Mouse (Mus musculus): ENCODE data around the gene Ints11.

Ints11 gene

DNA sequence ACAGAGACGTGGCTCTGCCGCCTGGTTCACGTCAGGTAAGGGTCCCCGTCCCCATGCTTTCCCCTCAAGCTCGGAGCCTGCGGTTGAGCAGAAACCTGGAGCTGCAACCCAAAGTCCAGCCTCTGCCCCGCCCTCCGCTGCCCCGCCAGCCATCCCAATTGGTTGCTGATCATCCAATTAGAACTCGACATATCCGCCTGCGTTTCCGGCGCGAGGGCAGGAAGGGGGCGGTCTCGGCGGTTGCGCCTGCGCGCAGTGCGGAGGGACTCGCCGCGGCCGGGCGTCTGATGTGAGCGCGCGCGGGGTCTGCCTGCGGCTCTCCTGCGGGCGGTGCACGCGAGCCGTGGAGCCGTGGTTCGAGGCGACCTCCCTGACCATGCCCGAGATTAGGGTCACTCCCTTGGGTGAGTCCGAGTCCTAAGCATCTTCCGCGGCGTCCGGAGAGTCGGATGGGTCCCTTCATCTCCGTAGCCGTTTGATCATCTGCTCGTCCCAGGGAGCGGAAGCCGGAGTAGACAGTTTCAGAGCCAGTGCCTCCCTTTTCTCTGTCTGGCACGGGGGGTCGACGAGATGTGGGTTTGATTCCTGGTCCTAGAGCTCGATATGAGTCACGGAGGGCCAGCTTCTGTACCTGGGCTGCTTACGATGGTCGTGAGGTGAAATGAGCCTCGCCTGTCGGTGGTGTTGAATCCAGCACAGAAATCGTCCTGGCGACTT lies at the start of gene Ints11, which contains the start of gene Cptp:
Gene Ints11 (plus strand): TSS at position 230 of the 717 bp plus-strand sequence.
Gene Cptp (minus strand): TSS at position 124 of the 717 bp plus-strand sequence.
- DNase-seq: peak; percentile 96

DNA sequence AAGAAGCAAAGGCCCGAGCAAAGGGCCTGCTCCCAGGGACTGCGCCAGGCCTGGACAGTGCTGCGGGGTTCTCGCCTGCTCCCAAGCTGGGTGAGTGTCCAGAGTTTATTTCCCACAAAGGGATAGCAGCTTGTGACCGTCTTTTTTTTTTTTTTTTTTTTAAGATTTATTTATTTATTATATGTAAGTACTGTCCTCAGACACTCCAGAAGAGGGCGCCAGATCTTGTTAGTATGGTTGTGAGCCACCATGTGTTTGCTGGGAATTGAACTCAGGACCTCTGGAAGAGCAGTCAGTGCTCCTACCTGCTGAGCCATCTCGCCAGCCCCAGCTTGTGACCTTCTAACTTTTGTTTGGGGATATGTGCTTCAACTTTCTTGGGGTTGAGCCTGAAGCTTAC lies 48.3 kb upstream of the Ints11 start:
- DNase-seq: no peak

DNA sequence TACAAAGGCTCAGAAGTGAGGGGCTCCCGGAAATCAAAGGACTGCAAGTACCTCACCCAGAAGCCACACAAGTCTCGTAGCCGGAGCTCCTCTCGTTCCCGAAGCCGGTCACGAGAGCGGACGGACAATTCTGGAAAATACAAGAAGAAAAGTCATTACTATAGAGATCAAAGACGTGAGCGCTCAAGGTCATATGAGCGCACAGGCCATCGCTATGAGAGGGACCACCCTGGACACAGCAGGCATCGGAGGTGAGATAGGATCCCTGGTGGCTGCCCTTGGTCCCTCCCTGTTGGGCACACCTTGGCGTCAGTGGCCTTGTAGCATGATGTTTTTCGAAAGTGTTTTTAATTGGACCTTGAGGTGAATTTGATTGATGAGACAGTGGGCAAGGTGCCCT lies 45.9 kb upstream of the Ints11 start:
- DNase-seq: no peak

DNA sequence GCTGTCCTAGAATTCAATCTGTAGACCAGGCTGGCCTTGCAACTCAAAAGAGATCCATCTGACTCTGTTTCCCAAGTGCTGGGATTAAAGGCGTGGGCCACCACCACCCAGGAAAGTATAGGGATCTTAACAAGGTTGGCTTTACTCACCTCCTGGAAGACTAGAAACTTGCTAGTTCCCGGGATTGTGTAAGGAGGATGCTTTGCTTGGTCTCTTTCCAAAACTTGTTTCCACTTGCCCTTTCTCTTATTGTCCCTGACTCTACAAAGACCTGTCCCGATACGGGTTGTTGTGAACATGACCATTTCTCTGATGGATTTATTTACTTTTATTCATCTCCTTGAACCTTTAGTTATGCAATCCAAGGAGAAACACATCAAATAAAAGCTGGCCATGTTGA lies 39.5 kb upstream of the Ints11 start:
- no peak for DNase-seq

DNA sequence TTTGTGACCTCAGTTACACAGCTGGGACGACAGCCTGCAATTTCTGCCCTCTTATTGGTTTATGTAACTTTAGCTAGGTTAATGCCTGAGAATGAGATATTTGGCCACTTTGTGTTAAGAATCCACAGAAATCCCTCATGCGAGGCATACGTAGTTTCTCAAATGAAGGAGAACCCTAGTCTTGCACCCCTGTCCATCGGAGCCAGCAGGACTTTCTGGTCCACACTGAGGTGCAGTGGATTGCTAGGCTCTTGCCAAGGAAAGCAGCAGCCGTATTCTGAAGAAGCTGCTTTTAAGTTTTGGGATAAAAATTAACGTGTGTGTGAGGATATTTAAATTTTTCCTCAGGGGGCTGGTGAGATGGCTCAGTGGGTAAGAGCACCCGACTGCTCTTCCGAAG lies 38.8 kb upstream of the Ints11 start:
- DNase-seq: no peak

DNA sequence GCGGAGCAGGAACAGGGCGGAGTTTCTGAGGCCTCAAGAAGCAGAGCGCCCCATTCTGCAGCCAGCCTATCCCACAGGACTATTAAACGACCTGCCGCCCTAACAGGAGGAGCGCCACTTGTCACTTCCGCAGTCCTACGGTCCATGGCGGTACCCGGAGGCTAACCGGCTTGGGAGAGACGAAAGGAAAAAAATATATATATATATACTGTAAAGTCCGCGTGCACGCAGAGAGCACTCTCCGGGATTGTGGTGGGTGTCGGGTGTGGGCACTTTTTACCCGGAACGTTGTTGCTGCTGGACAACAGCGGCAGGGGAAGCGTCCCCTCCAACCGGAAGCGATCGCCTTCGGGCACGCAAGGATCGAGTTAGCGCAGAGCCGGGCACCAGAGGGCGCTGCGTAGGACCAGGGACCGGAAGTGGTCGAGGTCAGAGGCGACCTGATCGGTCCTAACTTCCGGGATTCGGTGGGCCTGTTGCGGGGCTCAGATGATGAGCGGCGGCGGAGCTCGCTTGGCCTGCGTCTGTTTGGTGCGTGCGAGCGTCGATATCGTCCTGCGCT lies 38.1 kb upstream of the Ints11 start, which contains the start of gene Aurkaip1:
Gene Aurkaip1 (plus strand): TSS at position 68 of the 562 bp plus-strand sequence.
- peak; percentile 95 for DNase-seq

DNA sequence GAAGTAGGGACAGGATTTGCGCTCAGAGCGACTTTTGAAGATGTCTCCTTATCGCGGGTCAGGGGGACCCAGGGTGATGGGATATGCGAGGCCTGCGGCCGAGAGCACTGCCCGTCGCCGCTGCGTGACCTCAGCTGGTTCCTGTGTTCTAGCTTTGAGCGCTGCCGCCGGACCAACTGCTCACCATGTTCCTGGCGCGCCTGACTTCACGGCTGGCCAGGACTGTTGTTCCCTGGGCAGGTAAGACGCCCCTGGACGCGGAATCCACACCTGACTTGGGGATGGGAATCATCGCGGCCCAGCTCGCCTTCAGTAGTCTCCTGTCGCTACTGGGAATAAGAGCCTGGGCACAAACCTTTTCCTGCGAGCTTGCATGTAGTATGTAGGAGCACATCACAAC lies 37.5 kb upstream of the Ints11 start:
- no peak for DNase-seq

DNA sequence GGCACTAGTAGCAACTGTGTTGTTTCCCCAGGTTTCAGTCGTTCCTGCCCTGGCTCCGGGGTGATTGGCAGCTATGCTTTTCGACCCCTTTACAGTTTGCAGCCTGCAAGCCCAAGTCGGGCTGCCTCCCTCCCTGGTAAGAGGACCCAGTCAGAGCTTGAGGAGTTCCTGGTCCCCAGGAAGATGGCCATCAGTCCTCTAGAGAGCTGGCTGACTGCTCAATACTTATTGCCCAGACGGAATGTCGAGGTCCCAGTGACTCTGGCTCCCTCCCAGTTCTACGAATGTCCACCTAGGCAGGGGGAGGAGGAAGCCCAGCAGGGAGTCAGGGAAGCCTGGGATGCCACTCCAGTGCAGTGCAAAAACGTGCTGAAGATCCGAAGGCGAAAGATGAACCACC lies 37.0 kb upstream of the Ints11 start:
- DNase-seq: no peak

DNA sequence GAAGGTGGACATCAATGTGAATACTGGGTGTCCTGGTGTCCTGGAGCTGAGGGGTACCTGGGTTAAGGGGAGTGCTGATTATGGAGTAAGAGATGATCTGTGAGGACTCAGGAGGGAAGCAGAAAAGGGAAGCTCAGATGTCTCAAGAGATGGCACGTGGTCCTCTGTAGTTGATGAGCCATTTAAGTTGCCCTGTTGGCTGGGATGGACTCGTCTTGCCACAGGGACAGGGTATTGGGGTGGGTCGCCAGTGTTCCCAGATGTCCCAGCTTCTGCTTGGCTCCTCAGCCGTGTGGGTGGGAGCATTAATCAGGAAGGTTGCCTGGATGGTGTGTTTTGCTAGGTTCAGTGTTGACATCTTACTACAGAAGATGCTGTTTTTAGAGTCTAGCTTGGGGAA lies 36.1 kb upstream of the Ints11 start:
- no peak for DNase-seq

DNA sequence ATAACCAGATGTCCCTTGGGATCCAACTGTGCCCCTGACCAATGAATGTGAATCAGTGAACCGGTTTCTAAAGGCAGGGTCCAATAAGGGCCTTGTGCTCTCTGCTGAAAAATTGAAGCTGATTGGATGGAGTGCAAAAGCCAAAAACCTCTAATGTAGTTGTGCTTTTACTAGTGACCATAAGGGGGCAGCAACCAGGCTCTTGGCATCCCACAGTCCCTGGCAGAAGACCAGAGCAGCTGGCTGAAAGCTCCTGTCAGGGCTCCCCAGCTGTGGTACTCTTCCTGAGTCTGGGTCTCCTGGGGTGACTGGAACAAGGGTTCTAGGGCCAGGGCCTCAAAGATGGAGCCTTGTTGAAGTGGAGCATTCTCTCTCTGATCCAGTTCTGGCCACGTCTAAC lies 35.5 kb upstream of the Ints11 start:
- peak; percentile 77 for DNase-seq

DNA sequence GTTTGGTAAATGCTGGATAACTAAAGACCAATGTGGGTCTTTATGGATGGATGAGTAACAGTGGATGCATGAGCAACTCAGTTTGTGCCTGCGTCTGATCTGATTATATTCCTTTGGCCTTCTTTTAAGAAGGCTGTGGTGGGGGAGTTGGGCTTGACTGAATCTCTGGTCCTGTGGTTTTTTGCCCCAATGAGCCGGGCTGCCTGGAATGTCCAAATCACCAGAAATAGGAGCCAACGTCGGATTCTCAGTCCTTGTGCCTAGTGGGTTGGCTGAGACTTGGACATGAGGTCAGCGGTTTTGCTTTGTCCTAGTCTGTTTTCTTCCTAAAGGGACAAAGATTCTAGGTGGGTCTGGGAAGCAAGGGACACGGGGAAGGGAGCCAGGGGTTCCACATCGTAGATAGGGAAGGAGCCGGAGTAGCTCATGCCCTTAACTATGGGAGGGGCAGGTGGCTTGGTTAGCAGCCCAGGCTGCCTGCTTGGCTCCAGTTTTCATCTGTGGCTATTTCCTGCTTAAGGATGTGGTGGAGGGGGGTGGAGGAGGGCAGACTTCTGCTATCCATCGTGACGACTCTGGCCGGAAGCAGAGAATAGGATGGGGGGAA lies 31.8 kb upstream of the Ints11 start:
- no peak for DNase-seq

DNA sequence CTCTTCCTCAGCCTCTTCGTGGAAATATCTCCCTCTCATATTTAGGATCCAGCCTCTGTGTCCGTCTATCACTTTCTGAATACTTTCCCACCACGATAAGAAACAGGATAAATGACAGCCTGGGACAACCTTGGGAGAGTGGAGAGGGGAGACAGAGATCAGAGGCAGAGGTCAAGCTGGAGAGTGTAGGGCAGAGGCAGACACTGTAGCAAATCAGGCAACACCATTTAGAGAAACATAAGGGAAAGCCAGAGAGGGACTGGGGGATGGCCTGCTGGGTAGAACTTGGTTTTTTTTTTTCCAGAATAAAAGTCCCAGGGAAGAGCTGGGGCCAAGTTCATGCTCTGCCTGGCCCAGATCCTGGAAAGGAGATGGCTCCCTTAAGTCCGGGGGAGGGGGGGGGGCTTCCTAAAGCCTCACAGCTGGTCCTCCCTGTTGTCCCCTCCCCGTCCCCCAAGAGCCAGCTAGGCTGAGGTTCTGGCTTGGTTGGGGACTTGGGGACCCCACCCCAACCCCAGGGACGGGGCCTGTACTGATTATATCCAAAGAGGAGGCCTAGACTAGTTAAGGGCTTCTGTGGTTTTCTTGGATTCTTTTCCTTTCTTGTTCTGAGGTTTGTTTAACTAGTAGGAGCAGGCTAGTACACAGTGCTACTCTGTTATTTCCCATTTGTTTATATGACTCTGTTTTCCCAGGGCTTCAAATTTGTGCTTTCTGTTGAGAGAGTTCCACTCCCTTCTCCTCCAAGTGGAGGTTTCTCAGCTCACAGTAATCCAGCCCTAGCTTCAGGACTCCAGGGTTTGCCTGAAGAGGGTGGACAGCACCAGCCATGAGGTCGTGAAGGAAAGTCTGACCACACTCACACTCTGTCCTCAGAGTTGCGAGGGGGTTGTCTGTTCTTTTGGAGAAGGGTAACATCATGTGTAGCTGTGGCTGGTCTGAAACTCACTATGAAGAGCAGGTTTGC lies 30.9 kb upstream of the Ints11 start:
- DNase-seq: no peak

DNA sequence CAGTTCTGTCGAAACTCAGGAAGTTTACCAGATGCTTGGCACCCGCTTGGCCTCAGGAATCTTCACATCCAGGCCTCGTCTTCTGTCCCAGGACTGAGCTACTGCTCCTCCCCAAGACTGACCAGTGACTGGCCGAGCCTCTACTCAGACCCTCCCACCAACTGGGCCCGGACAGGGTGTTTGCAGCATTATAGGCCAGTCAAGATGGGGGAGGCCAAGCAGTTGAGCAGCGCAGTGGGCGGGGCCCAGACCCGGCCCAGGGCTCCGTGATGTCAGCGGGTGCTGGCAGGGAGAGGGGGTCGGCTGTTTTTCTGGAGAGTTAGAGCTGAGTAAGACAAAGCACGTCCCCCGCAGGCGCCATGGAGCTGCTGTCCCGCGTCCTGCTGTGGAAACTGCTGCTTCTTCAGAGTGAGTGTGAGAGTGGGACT lies 29.8 kb upstream of the Ints11 start, which contains the start of gene Mxra8:
Gene Mxra8 (plus strand): TSS at position 198 of the 428 bp plus-strand sequence.
- DNase-seq: no peak

DNA sequence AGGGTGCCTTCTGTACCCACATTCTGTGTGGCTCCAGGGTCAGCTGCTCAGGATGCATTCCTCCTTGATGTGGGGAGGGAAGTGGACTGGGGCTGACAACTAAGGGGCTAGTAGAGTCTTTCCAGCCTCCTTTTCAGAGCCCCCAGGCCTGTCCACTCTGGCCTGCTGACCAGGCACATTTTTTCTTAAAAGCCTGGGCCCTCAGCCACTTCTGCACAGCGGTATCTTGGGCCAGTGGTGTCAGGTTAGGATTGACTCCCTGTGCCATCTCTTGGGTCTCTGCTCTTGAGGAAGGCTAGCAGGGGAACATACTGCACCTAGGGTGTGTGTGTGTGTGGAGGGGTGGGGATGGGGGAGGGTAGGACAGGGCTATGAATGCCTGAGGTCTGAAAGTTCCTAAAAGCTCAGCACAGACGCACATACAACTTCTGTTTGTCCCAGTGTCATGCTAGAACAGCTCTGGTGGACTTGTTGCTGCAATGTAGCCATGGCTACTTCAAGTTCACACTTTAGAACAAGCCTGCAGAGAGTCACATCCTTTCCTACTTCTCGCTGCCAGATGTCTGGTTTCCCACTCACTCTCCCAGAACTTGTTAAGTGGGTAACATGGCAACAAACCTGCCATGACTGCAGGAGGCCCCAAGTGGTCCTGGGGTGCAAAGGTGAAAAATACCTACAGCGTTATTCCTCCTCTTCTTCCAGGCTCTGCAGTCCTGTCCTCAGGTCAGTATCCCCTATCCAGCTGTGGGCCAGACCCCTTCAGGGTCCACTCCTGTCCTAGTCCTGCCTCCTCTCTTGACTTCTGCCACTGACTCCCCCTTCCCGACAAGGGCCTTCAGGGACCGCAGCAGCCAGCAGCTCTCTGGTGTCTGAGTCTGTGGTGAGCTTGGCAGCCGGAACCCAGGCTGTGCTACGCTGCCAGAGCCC lies 29.0 kb upstream of the Ints11 start:
- no peak for DNase-seq

DNA sequence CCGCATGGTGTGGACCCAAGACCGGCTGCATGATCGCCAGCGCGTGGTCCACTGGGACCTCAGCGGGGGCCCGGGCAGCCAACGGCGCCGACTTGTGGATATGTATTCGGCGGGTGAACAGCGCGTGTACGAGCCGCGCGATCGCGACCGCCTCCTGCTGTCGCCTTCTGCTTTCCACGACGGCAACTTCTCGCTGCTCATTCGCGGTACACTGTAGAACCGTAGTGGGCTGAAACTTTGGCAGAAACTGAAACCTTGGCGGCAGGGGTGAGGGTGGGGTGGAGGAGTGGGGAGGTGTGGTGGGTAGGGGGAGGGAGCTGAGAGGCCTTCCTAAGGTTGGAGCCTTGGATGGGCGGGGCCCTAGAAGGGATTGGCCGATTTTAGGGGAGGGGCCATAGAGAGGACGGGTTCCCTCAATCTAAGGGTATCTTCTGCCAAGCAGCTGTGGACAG lies 28.3 kb upstream of the Ints11 start:
- DNase-seq: no peak

DNA sequence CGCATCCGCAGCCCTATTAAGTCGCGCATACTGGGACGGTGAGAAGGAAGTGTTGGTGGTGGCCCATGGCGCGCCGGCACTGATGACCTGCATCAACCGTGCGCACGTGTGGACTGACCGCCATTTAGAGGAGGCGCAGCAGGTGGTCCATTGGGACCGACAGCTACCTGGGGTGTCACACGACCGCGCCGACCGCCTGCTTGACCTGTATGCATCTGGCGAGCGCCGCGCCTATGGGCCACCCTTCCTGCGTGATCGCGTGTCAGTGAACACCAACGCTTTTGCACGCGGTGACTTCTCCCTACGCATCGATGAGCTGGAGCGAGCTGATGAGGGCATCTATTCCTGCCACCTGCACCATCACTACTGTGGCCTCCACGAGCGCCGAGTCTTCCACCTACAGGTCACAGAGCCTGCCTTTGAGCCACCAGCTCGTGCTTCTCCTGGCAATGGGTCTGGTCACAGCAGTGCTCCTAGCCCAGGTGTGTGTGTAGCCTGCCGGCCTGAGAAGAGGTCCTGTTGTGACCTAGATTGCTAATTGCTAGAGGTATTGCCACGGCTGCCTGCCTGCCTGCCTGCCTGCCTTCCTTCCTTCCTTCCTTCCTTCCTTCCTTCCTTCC lies 27.6 kb upstream of the Ints11 start:
- DNase-seq: no peak

DNA sequence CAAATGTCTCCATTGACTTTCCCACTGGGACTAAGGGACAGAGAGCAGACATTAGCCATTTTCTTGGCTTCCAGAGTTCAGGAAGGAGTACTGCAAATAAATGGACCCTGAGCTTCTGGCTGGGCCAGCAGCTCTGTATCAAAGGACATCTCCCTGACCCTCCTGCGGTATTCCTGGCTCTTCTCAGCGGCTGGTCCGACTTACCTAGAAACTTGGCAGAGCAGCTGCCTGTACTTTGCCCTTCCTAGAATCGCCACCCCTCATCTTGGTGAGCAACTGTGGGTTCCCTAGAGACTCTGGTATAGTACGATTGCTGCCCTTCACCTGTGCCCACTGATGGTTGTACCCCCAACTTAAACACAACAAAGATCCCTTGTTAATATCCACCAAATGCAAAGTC lies 26.1 kb upstream of the Ints11 start:
- no peak for DNase-seq

DNA sequence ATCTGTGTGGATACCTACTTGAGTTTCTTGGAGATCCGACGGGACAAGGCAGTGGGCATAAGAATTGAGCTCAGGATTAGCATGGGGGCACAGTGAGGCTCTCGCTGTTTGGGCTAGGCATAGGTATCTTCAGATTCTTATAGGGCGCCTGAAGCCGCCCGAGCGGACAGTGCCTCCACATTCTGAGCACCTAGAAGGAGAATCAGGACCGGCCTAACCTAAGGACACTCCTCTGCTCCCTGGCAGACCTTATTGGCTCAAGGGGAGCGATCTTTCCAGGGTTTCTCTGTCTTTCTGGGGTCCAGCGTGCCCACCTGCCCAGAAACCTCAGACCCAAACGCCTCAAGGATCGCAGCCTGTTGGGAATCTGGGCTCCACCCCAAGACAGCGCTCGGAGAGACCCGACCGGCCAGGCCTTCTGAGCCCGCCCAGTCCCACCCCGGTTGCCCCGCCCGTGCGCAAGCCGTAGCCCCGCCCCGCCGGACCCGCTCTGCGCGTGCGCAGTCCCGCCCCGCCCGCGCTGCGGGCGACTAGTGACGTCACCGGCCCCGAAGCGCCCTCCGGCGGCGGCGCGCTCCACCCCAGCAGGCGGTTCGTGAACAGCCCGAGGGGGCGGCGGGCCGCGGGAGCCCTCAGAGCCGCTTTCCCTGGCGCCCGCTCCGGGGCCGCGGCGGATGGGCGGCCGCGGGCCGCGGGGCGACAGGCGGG lies 22.3 kb upstream of the Ints11 start, which contains the start of gene Dvl1:
Gene Dvl1 (plus strand): TSS at position 532 of the 708 bp plus-strand sequence.
- DNase-seq: peak; percentile 91

DNA sequence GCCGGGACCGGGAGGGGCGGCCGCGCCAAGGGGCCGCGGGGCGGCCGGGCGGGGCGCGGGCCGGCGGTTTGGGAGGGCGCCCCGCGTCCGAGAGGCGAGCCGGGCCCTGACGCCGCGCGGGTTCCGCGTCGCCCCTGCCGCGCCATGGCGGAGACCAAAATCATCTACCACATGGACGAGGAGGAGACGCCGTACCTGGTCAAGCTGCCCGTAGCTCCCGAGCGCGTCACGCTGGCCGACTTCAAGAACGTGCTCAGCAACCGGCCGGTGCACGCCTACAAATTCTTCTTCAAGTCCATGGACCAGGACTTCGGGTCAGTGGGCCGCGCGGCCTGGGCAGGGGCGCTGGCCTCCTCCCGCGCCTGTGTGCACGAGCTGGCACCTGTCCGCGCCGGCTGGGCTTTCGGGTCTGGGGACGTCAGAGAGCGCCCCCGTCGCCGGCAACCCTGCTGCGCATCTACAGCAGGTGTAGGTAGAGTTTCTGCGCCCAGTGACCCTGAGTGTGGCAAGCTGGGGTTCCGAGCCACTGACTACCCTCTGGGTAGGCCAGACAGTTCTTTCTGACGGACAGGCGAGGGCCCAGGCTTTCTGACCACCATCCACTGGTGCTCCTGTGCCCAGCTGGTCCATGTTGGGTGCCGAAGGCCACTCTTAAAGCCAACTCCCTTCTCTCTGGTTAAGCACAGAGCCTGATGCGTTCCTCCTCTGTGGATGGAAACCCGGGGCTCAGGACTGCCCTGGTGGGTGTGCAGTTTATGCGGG lies 21.6 kb upstream of the Ints11 start:
- DNase-seq: peak; percentile 69
